Mouse (Mus musculus) heart, postnatal 25 days (tissue): ENCODE data around the gene Ppp1r12a. TPM values are rescaled to one million over a fixed set of nuclear protein-coding genes. Genes with fewer than 3 reads are reported as not detected.
"Not testable (repeated sequence)": the region's sequence is repeated elsewhere in the genome, so short reads cannot be mapped to it uniquely, and the experiment has no call there.

Experiments
- DNase-seq: peaks from one replicate; pipeline ENCODE4 v3.0.0; 2022; ENCODE audit warnings: low spot score
- intact Hi-C: fragments of 180-260 bp; cut with DNase I; formaldehyde crosslinking; loops from one replicate; pipeline ENCODE4 v1.15.1; 2025
- total RNA-seq, 2 experiments: library from RNA; stranded (reverse); gene quantifications; 2 replicates each; pipeline ENCODE4 v1.2.3; 2021

Gene Ppp1r12a
- total RNA-seq, 2 experiments from 2014 or later: 58.1 to 61.7 TPM

- DNase-seq: no peak
- intact Hi-C loops: loop anchor here (5.0 to 10.0 kb wide), 3 partner anchors 46 to 337 kb away; no protein-coding TSS in a partner anchor
Observed at GRCm38 (mm10) chr10:108191381-108191787, 29.4 kb downstream of the Ppp1r12a start.

GRCm38 (mm10) chr10:108192306-108192705 lies 30.3 kb downstream of the Ppp1r12a start:
- intact Hi-C loops: loop anchor here (5.0 to 10.0 kb wide), 3 partner anchors 45 to 338 kb away; no protein-coding TSS in a partner anchor
- DNase-seq: no peak

GRCm38 (mm10) chr10:108196124-108196523 lies 34.1 kb downstream of the Ppp1r12a start:
- DNase-seq: no peak
- intact Hi-C loops: loop anchor here (10.0 kb wide), 1 partner anchor 341 kb away; no protein-coding TSS in a partner anchor

- intact Hi-C loops: loop anchor here (10.0 kb wide), 1 partner anchor 343 kb away; no protein-coding TSS in a partner anchor
- no peak for DNase-seq
Observed at GRCm38 (mm10) chr10:108197498-108197897, 35.5 kb downstream of the Ppp1r12a start.

GRCm38 (mm10) chr10:108198945-108199344 lies 37.0 kb downstream of the Ppp1r12a start:
- intact Hi-C loops: loop anchor here (10.0 kb wide), 1 partner anchor 344 kb away; no protein-coding TSS in a partner anchor
- DNase-seq: no peak

GRCm38 (mm10) chr10:108202126-108202525 lies 40.1 kb downstream of the Ppp1r12a start:
- intact Hi-C loops: no loop called here
- DNase-seq: no peak

- DNase-seq: no peak
- intact Hi-C loops: no loop called here
Observed at GRCm38 (mm10) chr10:108203440-108203839, 41.4 kb downstream of the Ppp1r12a start.

- intact Hi-C loops: no loop called here
Observed at GRCm38 (mm10) chr10:108209396-108209795, 47.4 kb downstream of the Ppp1r12a start.

GRCm38 (mm10) chr10:108224413-108224812 lies 62.4 kb downstream of the Ppp1r12a start:
- intact Hi-C loops: no loop called here

More at GRCm38 (mm10) chr10:108209396-108209795, 47.4 kb downstream of the Ppp1r12a start:
- DNase-seq: no peak

GRCm38 (mm10) chr10:108237049-108237448 lies 75.1 kb downstream of the Ppp1r12a start:
- DNase-seq: no peak
- intact Hi-C loops: loop anchor here (5.0 kb wide), 1 partner anchor 45 kb away; no protein-coding TSS in a partner anchor

More at GRCm38 (mm10) chr10:108224413-108224812, 62.4 kb downstream of the Ppp1r12a start:
- DNase-seq: no peak

GRCm38 (mm10) chr10:108239061-108239460 lies 77.1 kb downstream of the Ppp1r12a start:
- no peak for DNase-seq
- intact Hi-C loops: loop anchor here (5.0 kb wide), 1 partner anchor 47 kb away; no protein-coding TSS in a partner anchor

GRCm38 (mm10) chr10:108250710-108251109 lies 88.7 kb downstream of the Ppp1r12a start:
- DNase-seq: no peak
- intact Hi-C loops: no loop called here

GRCm38 (mm10) chr10:108251181-108251580 lies 89.2 kb downstream of the Ppp1r12a start:
- no peak for DNase-seq
- intact Hi-C loops: no loop called here

- intact Hi-C loops: no loop called here
- no peak for DNase-seq
Observed at GRCm38 (mm10) chr10:108255812-108256376, 93.9 kb downstream of the Ppp1r12a start.

- intact Hi-C loops: loop anchor here (10.0 kb wide), 1 partner anchor 396 kb away; no protein-coding TSS in a partner anchor
- no peak for DNase-seq
Observed at GRCm38 (mm10) chr10:108260931-108261330, 98.9 kb downstream of the Ppp1r12a start.

GRCm38 (mm10) chr10:108264641-108265040 lies 102.6 kb downstream of the Ppp1r12a start:
- DNase-seq: no peak
- intact Hi-C loops: loop anchor here (10.0 kb wide), 1 partner anchor 400 kb away; no protein-coding TSS in a partner anchor

- intact Hi-C loops: no loop called here
Observed at GRCm38 (mm10) chr10:108271201-108271600, 109.2 kb downstream of the Ppp1r12a start.

GRCm38 (mm10) chr10:108276678-108277077 lies 114.7 kb downstream of the Ppp1r12a start:
- no peak for DNase-seq
- intact Hi-C loops: no loop called here

More at GRCm38 (mm10) chr10:108271201-108271600, 109.2 kb downstream of the Ppp1r12a start:
- DNase-seq: no peak

GRCm38 (mm10) chr10:108277198-108277597 lies 115.2 kb downstream of the Ppp1r12a start:
- DNase-seq: no peak
- intact Hi-C loops: no loop called here

GRCm38 (mm10) chr10:108281099-108281498 lies 119.1 kb downstream of the Ppp1r12a start:
- DNase-seq, intact Hi-C loops: not testable (repeated sequence)

GRCm38 (mm10) chr10:108282351-108282750 lies 120.4 kb downstream of the Ppp1r12a start:
- intact Hi-C loops: no loop called here
- no peak for DNase-seq
